Mouse (Mus musculus) hindbrain, embryonic 11.5 days (tissue): Measurements from ENCODE around the gene Ak7. TPM values are rescaled to one million over a fixed set of nuclear protein-coding genes. Genes with fewer than 3 reads are reported as not detected.

Experiments used
- ATAC-seq: fragments of 200-750 bp; cut with Nextera tagmentation; 2 replicates; pipeline ENCODE4 v1.8.0; 2017; ENCODE audit warnings: mild to moderate bottlenecking, moderate TSS enrichment, moderate library complexity; ENCODE audit not compliant: low FRiP score
- DNase-seq: peaks from one replicate; pipeline ENCODE4 v3.0.0-alpha.2; 2015; ENCODE audit warnings: low spot score
- H3K27ac ChIP-seq: fragments of 300-500 bp; sonication (generic); 2 replicates; pipeline ENCODE4 v1.5.1; 2014; ENCODE audit warnings: mild to moderate bottlenecking, low read depth, low read length
- H3K27me3 ChIP-seq: fragments of 300-500 bp; sonication (generic); 2 replicates; pipeline ENCODE4 v1.6.1; 2014; ENCODE audit warnings: mild to moderate bottlenecking, low read length, moderate library complexity, mixed read lengths; ENCODE audit not compliant: control insufficient read depth, insufficient read depth
- H3K36me3 ChIP-seq: fragments of 300-500 bp; sonication (generic); 2 replicates; pipeline ENCODE4 v1.6.1; 2014; ENCODE audit warnings: mild to moderate bottlenecking, low read length, moderate library complexity, mixed read lengths; ENCODE audit not compliant: control insufficient read depth, insufficient read depth
- H3K4me1 ChIP-seq: fragments of 300-500 bp; sonication (generic); replicated peaks from 2 replicates; pipeline ENCODE4 v1.6.1; 2014; ENCODE audit warnings: low read length, mixed read lengths; ENCODE audit not compliant: control insufficient read depth, insufficient read depth
- H3K4me2 ChIP-seq: fragments of 300-500 bp; sonication (generic); replicated peaks from 2 replicates; pipeline ENCODE4 v1.6.1; 2014; ENCODE audit warnings: mild to moderate bottlenecking, low read depth, low read length
- H3K4me3 ChIP-seq: fragments of 300-500 bp; sonication (generic); 2 replicates; pipeline ENCODE4 v1.5.1; 2014; ENCODE audit warnings: low read depth, low read length
- H3K9ac ChIP-seq: fragments of 300-500 bp; sonication (generic); 2 replicates; pipeline ENCODE4 v1.6.1; 2014; ENCODE audit warnings: low read depth, low read length
- H3K9me3 ChIP-seq: fragments of 300-500 bp; sonication (generic); 2 replicates; pipeline ENCODE4 v1.6.1; 2016; ENCODE audit warnings: low read length; ENCODE audit not compliant: control insufficient read depth
- WGBS: fragments of 180-500 bp; shearing (Covaris S2); extraction: QIAGEN DNeasy Blood & Tissue Kit; methylation state at CpG from one replicate; pipeline ENCODE4 v1.1.7; 2014; 5-methylcytosine and 5-hydroxymethylcytosine counted together
- polyA plus RNA-seq: library from polyadenylated mRNA; unstranded; fragments of >200 nt; fragmentation: Nextera tagmentation; extraction: Ambion mirVana; gene quantifications from 2 replicates; pipeline ENCODE4 v1.2.1, GENCODE M21; 2014

Gene Ak7
- polyA plus RNA-seq, 1 experiment from 2014 or later: 1.1 TPM

- 94% methylated on average over 6 of the region's 6 CpGs for WGBS
- ATAC-seq: no peak
- no peaks in the 10 kb centered on the region for H3K36me3 ChIP-seq
- H3K4me3 ChIP-seq: no peak overlapping the region
- no peak overlapping the region for H3K9ac ChIP-seq
- no peak for DNase-seq
- H3K27me3 ChIP-seq: no peaks in the 10 kb centered on the region
- H3K9me3 ChIP-seq: no peaks in the 10 kb centered on the region
- no peak overlapping the region for H3K27ac ChIP-seq
- no peak overlapping the region for H3K4me2 ChIP-seq
- H3K4me1 ChIP-seq: peaks cover 2% of the 10 kb centered on the region; the same call in 1 of the 2 replicates
Observed at GRCm38 (mm10) chr12:105789885-105790284, 84.1 kb downstream of the Ak7 start.

GRCm38 (mm10) chr12:105794896-105795295 lies 89.1 kb downstream of the Ak7 start:
- WGBS: 95% methylated on average over 2 of the region's 2 CpGs

DNA sequence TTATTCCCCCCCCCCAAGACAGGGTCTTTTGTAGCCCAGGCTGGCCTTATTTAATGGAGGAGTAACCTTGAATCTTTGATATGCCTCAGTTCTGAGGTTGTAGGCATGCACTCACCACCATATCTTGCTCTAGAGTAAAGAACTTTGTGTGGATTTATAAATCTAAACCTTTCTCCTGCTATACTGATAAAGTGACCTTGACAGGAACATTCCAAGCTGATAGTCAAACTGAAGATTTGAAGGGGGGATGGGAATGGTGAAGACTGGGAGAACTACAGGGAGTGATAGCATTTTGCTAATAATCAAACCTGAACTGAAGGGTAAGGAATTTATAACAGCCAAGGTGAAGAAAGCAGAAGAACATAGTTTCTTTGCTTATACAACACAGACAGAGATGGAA lies 92.2 kb downstream of the Ak7 start:
- DNase-seq: no peak
- Histone ChIP-seq H3K27ac (no peak overlapping the region), H3K4me3 (no peak overlapping the region), H3K4me1 (no peaks in the 10 kb centered on the region), H3K4me2 (no peak overlapping the region), H3K9me3 (no peaks in the 10 kb centered on the region), H3K9ac (no peak overlapping the region), H3K36me3 (no peaks in the 10 kb centered on the region), H3K27me3 (no peaks in the 10 kb centered on the region)
- no peak for ATAC-seq

More at GRCm38 (mm10) chr12:105794896-105795295, 89.1 kb downstream of the Ak7 start:
- DNase-seq (no peak), ATAC-seq (no peak)
- Histone ChIP-seq H3K36me3 (no peaks in the 10 kb centered on the region), H3K27me3 (no peaks in the 10 kb centered on the region), H3K9ac (no peak overlapping the region), H3K4me2 (no peak overlapping the region), H3K4me3 (no peak overlapping the region), H3K9me3 (no peaks in the 10 kb centered on the region), H3K4me1 (no peaks in the 10 kb centered on the region), H3K27ac (no peak overlapping the region)

GRCm38 (mm10) chr12:105805790-105806189 lies 100.0 kb downstream of the Ak7 start:
- ATAC-seq: no peak

DNA sequence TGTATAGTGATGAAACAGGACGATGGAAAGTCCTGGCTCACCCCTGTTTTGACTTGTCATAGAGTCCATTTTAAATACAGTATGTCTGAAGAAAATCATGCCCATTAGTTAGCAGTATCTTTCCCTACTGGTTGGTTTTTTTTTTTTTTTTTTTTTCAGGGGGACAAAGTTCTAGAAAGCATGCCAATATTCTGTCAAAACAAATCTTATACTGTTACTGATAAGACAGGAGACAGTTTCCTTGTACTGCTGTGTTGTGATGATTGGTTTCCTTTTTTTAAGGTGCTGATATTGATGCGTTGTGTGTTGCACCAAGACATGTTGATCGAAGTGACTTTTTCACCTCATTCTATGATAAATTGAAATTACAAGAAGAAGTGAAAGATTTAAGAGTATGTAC lies 100.4 kb downstream of the Ak7 start:
- no peak for DNase-seq
- 98% methylated on average over 3 of the region's 3 CpGs for WGBS

More at GRCm38 (mm10) chr12:105805790-105806189, 100.0 kb downstream of the Ak7 start:
- Histone ChIP-seq H3K36me3 (0 out of 2 replicates have a peak, but pooled peaks cover 2% of the 10 kb centered on the region), H3K4me3 (no peak overlapping the region), H3K9me3 (no peaks in the 10 kb centered on the region), H3K27ac (no peak overlapping the region), H3K9ac (no peak overlapping the region), H3K27me3 (no peaks in the 10 kb centered on the region), H3K4me1 (no peaks in the 10 kb centered on the region), H3K4me2 (no peak overlapping the region)
- 96% methylated on average over 3 of the region's 3 CpGs for WGBS
- no peak for DNase-seq

GRCm38 (mm10) chr12:105807416-105807815 lies 101.6 kb downstream of the Ak7 start:
- Histone ChIP-seq H3K9ac (no peak overlapping the region), H3K9me3 (no peaks in the 10 kb centered on the region), H3K36me3 (0 out of 2 replicates have a peak, but pooled peaks cover 6% of the 10 kb centered on the region), H3K4me3 (no peak overlapping the region), H3K27me3 (no peaks in the 10 kb centered on the region), H3K27ac (no peak overlapping the region), H3K4me1 (no peaks in the 10 kb centered on the region), H3K4me2 (no peak overlapping the region)
- ATAC-seq (no peak), DNase-seq (no peak)
- WGBS: 97% methylated on average over 7 of the region's 7 CpGs

More for the DNA sequence above, 100.4 kb downstream of the Ak7 start:
- 0 out of 2 replicates have a peak, but pooled peaks cover 2% of the 10 kb centered on the region for H3K36me3 ChIP-seq
- no peak overlapping the region for H3K27ac ChIP-seq
- H3K9ac ChIP-seq: no peak overlapping the region
- no peaks in the 10 kb centered on the region for H3K27me3 ChIP-seq
- no peak overlapping the region for H3K4me2 ChIP-seq
- no peaks in the 10 kb centered on the region for H3K4me1 ChIP-seq
- no peak overlapping the region for H3K4me3 ChIP-seq
- H3K9me3 ChIP-seq: no peaks in the 10 kb centered on the region
- ATAC-seq: no peak

DNA sequence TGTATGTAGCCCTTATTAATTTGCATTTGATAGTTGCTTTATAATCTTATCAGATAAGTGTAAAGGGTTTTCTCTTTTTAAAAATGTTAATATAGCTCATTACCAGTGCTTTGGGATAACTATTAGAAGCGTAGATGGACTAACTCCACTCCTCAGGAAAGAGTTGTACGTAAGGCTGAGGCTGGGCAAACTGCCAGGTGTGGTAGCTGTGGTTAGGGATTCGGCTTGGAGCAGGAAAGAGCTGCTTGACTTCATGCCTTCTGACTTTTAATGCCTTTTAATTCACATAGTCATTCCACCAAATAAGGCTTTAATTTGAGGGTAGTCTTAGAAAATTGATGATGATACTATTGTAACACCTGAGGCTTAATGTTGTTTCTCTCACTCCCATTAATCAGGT lies 103.2 kb downstream of the Ak7 start:
- ATAC-seq (no peak), DNase-seq (no peak)
- Histone ChIP-seq H3K36me3 (peaks cover 8% of the 10 kb centered on the region; the same call in 1 of the 2 replicates), H3K9me3 (no peaks in the 10 kb centered on the region), H3K4me1 (no peaks in the 10 kb centered on the region), H3K9ac (no peak overlapping the region), H3K27me3 (no peaks in the 10 kb centered on the region), H3K4me3 (no peak overlapping the region), H3K4me2 (no peak overlapping the region), H3K27ac (no peak overlapping the region)
- WGBS: 96% methylated on average over 3 of the region's 3 CpGs

GRCm38 (mm10) chr12:105810608-105811007 lies 104.8 kb downstream of the Ak7 start:
- no peak overlapping the region for H3K4me2 ChIP-seq
- no peak for DNase-seq
- peaks cover 8% of the 10 kb centered on the region; the same call in 1 of the 2 replicates for H3K36me3 ChIP-seq
- H3K9me3 ChIP-seq: no peaks in the 10 kb centered on the region
- ATAC-seq: no peak
- no peaks in the 10 kb centered on the region for H3K27me3 ChIP-seq
- WGBS: 90% methylated on average over 6 of the region's 6 CpGs
- H3K4me1 ChIP-seq: no peaks in the 10 kb centered on the region
- H3K27ac ChIP-seq: no peak overlapping the region
- H3K4me3 ChIP-seq: no peak overlapping the region
- H3K9ac ChIP-seq: no peak overlapping the region

- H3K4me3 ChIP-seq: no peak overlapping the region
- H3K4me2 ChIP-seq: no peak overlapping the region
- peaks cover 9% of the 10 kb centered on the region for H3K36me3 ChIP-seq
- DNase-seq (no peak), ATAC-seq (no peak)
- WGBS: 96% methylated on average over 6 of the region's 6 CpGs
- H3K9me3 ChIP-seq: no peaks in the 10 kb centered on the region
- no peaks in the 10 kb centered on the region for H3K27me3 ChIP-seq
- no peak overlapping the region for H3K27ac ChIP-seq
- no peaks in the 10 kb centered on the region for H3K4me1 ChIP-seq
- no peak overlapping the region for H3K9ac ChIP-seq
Observed at GRCm38 (mm10) chr12:105813957-105814356, 108.2 kb downstream of the Ak7 start.
